In the genomic region with DNA sequence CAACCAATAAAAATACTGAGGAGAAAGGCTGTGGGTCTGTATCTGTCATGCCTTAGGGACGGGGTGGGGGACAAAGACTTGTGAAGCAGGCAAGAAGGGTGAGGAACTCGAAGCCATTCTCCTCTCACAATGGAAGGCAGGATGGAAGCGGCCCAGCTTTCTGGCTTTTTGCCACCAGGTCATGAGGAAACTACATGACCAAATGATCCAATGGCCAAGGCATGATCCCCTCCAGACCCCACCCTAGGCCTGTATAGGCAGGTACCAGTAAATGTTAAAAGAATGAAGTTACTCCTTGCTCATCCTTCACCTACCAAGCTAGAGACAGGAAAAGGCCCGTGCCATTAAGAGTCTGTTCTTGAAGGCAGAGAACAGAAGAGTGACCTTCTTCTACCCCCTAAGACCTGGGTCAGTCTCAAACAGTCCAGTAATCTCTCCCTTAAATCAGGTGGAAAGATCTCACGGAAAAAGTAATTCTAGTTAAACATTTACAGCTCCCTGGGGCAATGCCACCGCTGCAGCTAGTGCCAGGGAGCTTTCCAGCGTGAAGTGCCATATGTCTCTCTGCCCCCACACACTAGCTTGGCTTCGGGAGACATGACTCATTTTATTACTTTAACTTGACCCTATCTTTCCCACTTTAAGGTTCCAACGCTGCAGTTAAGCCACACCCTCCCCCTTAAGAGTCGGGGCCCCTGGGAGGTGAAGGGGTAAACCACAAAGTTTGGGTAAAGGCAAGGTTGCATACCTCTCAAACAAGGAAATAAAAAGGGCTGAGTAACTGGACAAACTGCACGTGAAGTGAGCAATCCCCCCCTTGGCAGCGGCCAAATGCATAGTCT, we compare ENCODE assay signal across 8 mouse cellular contexts. TPM values are rescaled to one million over a fixed set of nuclear protein-coding genes. Genes with fewer than 3 reads are reported as not detected.
DNase-seq lines count a peak whose midpoint lies in the region; ATAC-seq and TF ChIP-seq lines count a peak whose summit lies in the region.

No protein-coding gene starts in this region.

- H3K4me2 ChIP-seq in forebrain, embryonic 13.5 days = peak overlapping the region; percentile 92
- H3K4me2 ChIP-seq in kidney, postnatal 0 days (ENCODE audit: low read length) = peak overlapping the region; percentile 82

- H3K9me3 ChIP-seq in forebrain, embryonic 13.5 days (replicated peaks) = no peaks in the 10 kb centered on the region
- H3K9me3 ChIP-seq in kidney, postnatal 0 days (replicated peaks; ENCODE audit: low read length) = no peaks in the 10 kb centered on the region

- H3K9ac ChIP-seq in forebrain, embryonic 13.5 days = peak overlapping the region; percentile 83
- peak overlapping the region; percentile 75 for H3K9ac ChIP-seq in kidney, postnatal 0 days (ENCODE audit: low read depth, low read length)

- peaks cover 13% of the 10 kb centered on the region for H3K27me3 ChIP-seq in forebrain, embryonic 13.5 days
- no peaks in the 10 kb centered on the region for H3K27me3 ChIP-seq in kidney, postnatal 0 days (ENCODE audit: insufficient read depth, low read length)

- TF ChIP-seq CTCF in kidney, postnatal 0 days (IDR thresholded peaks at IDR 0.05; ENCODE audit: low read depth) = no peak

- peak; percentile 39 to 47 for DNase-seq in cerebellum, postnatal 10 days
- DNase-seq in cerebellum, adult 8-10 months = no peak
- peak; percentile 77 for DNase-seq in 416B (ENCODE audit: low read depth)
- DNase-seq in kidney, postnatal 0 days (ENCODE audit: low spot score) = no peak
- peak; percentile 65 for DNase-seq in lung, postnatal 36 days
- no peak for DNase-seq in thymus, postnatal 25 days

- no peaks in the 10 kb centered on the region for H3K36me3 ChIP-seq in forebrain, embryonic 13.5 days (ENCODE audit: poor library complexity, severe bottlenecking)
- 0 out of 2 replicates have a peak, but pooled peaks cover 9% of the 10 kb centered on the region for H3K36me3 ChIP-seq in kidney, postnatal 0 days (ENCODE audit: insufficient read depth, low read length)

- 81% methylated on average over 12 of the region's 12 CpGs for WGBS in forebrain, embryonic 13.5 days
- WGBS in kidney, postnatal 0 days = 35% methylated on average over 12 of the region's 12 CpGs

- ATAC-seq in forebrain, embryonic 13.5 days = no peak
- peak; percentile 62 for ATAC-seq in kidney, postnatal 0 days (replicated peaks; ENCODE audit: low FRiP score, low read depth)
- no peak for ATAC-seq in megakaryocyte-erythroid progenitor cell, adult 5-6 weeks (replicated peaks; ENCODE audit: low FRiP score, low TSS enrichment, poor library complexity, severe bottlenecking)

- H3K4me3 ChIP-seq in forebrain, embryonic 13.5 days = peak overlapping the region; percentile 75
- peak overlapping the region; percentile 59 for H3K4me3 ChIP-seq in kidney, postnatal 0 days (replicated peaks; ENCODE audit: low read depth, low read length)

- H3K27ac ChIP-seq in forebrain, embryonic 13.5 days = no peak overlapping the region
- peak overlapping the region; percentile 89 for H3K27ac ChIP-seq in kidney, postnatal 0 days

- H3K4me1 ChIP-seq in forebrain, embryonic 13.5 days = peaks cover 30% of the 10 kb centered on the region
- peaks cover 37% of the 10 kb centered on the region for H3K4me1 ChIP-seq in kidney, postnatal 0 days (replicated peaks; ENCODE audit: insufficient read depth, low read length)

RNA-seq across cellular contexts. Expression of a gene that starts 1.2 kb away (rescaled TPM):
- polyA plus RNA-seq in forebrain, embryonic 13.5 days (2015; fragmentation: Nextera tagmentation; extraction: Ambion mirVana) = 1.2 and 1.9 TPM in 2 replicates
- polyA plus RNA-seq in kidney, postnatal 0 days (2015; fragmentation: Nextera tagmentation; extraction: Ambion mirVana) = 1.5 and 2.0 TPM in 2 replicates
- 2.3 and 3.7 TPM in 2 replicates for total RNA-seq in megakaryocyte-erythroid progenitor cell, adult 5-6 weeks (2014; fragmentation: Nextera tagmentation)
- 2.1 and 4.2 TPM in 2 replicates for total RNA-seq in megakaryocyte-erythroid progenitor cell, adult 5-6 weeks (2017)

RNA-seq across cellular contexts. Expression of a gene that starts 1.3 kb away (rescaled TPM):
- polyA plus RNA-seq in forebrain, embryonic 13.5 days (2015; fragmentation: Nextera tagmentation; extraction: Ambion mirVana) = 190 and 203 TPM in 2 replicates
- polyA plus RNA-seq in kidney, postnatal 0 days (2015; fragmentation: Nextera tagmentation; extraction: Ambion mirVana) = 209 and 211 TPM in 2 replicates
- 67.5 and 86.7 TPM in 2 replicates for total RNA-seq in megakaryocyte-erythroid progenitor cell, adult 5-6 weeks (2014; fragmentation: Nextera tagmentation)
- total RNA-seq in megakaryocyte-erythroid progenitor cell, adult 5-6 weeks (2017) = 28.4 and 40.6 TPM in 2 replicates

RNA-seq across cellular contexts. Expression of a gene that starts 17.2 kb away (rescaled TPM):
- 4.4 and 4.5 TPM in 2 replicates for polyA plus RNA-seq in forebrain, embryonic 13.5 days (2015; fragmentation: Nextera tagmentation; extraction: Ambion mirVana)
- polyA plus RNA-seq in kidney, postnatal 0 days (2015; fragmentation: Nextera tagmentation; extraction: Ambion mirVana) = 47.0 and 48.8 TPM in 2 replicates
- 0.25 and 1.4 TPM in 2 replicates for total RNA-seq in megakaryocyte-erythroid progenitor cell, adult 5-6 weeks (2014; fragmentation: Nextera tagmentation)
- total RNA-seq in megakaryocyte-erythroid progenitor cell, adult 5-6 weeks (2017) = 0.05 and 0.30 TPM in 2 replicates

RNA-seq across cellular contexts. Expression of a gene that starts 24.1 kb away (rescaled TPM):
- 92.6 and 109 TPM in 2 replicates for polyA plus RNA-seq in forebrain, embryonic 13.5 days (2015; fragmentation: Nextera tagmentation; extraction: Ambion mirVana)
- polyA plus RNA-seq in kidney, postnatal 0 days (2015; fragmentation: Nextera tagmentation; extraction: Ambion mirVana) = 179 and 180 TPM in 2 replicates
- 112 and 137 TPM in 2 replicates for total RNA-seq in megakaryocyte-erythroid progenitor cell, adult 5-6 weeks (2014; fragmentation: Nextera tagmentation)
- 44.7 and 71.5 TPM in 2 replicates for total RNA-seq in megakaryocyte-erythroid progenitor cell, adult 5-6 weeks (2017)

RNA-seq across cellular contexts. Expression of a gene that starts 24.5 kb away (rescaled TPM):
- 164 and 175 TPM in 2 replicates for polyA plus RNA-seq in forebrain, embryonic 13.5 days (2015; fragmentation: Nextera tagmentation; extraction: Ambion mirVana)
- 156 and 165 TPM in 2 replicates for polyA plus RNA-seq in kidney, postnatal 0 days (2015; fragmentation: Nextera tagmentation; extraction: Ambion mirVana)
- 86.7 and 98.7 TPM in 2 replicates for total RNA-seq in megakaryocyte-erythroid progenitor cell, adult 5-6 weeks (2014; fragmentation: Nextera tagmentation)
- 160 and 162 TPM in 2 replicates for total RNA-seq in megakaryocyte-erythroid progenitor cell, adult 5-6 weeks (2017)

Comparison
In these comparisons a context has a peak if more than half of its experiments do, and no peak if none do; other contexts are left out.
1. DNase-seq: peak in cerebellum, postnatal 10 days (2 of 2), 416B (single experiment) and lung, postnatal 36 days (single experiment); none in cerebellum, adult 8-10 months (single experiment), kidney, postnatal 0 days (single experiment) and thymus, postnatal 25 days (single experiment).